Comparison of ENCODE assay signal across 8 mouse cellular contexts in genomic region chr4:129057533-129058206, GRCm38 (mm10). TPM values are rescaled to one million over a fixed set of nuclear protein-coding genes. Genes with fewer than 3 reads are reported as not detected.
DNase-seq lines count a peak whose midpoint lies in the region; ATAC-seq lines count a peak whose summit lies in the region.

No protein-coding gene starts in this region.

- H3K27me3 ChIP-seq in hindbrain, embryonic 16.5 days (replicated peaks; ENCODE audit: control insufficient read depth, insufficient read depth, low read length) = no peaks in the 10 kb centered on the region

- peak; percentile 94 for DNase-seq in R1 (ENCODE audit: low read depth, low spot score)
- DNase-seq in cerebellum, postnatal 25 days = peak; percentile 98 to 99
- peak; percentile 94 to 96 for DNase-seq in frontal cortex, postnatal 36 days (ENCODE audit: low spot score in 2 of 2)
- peak; percentile 92 to 96 for DNase-seq in left cerebral cortex, adult 18-20 months (ENCODE audit: low spot score in 2 of 2)
- peak; percentile 97 for DNase-seq in right cerebral cortex, adult 18-20 months
- peak; percentile 86 for DNase-seq in urinary bladder, postnatal 10 days (ENCODE audit: low spot score)

- ATAC-seq in hindbrain, embryonic 16.5 days = peak; percentile 97

- peak overlapping the region; percentile 93 for H3K27ac ChIP-seq in hindbrain, embryonic 16.5 days (ENCODE audit: low read depth, low read length)
- H3K27ac ChIP-seq in macrophage = no peak overlapping the region

- peak overlapping the region; percentile 84 for H3K4me2 ChIP-seq in hindbrain, embryonic 16.5 days (ENCODE audit: low read length)

- peak overlapping the region; percentile 58 for H3K4me3 ChIP-seq in hindbrain, embryonic 16.5 days (ENCODE audit: low read length)
- peak overlapping the region; percentile 26 for H3K4me3 ChIP-seq in macrophage (ENCODE audit: inconsistent target)

- H3K9ac ChIP-seq in hindbrain, embryonic 16.5 days (ENCODE audit: low read depth, low read length) = peak overlapping the region; percentile 96

- no peaks in the 10 kb centered on the region for H3K36me3 ChIP-seq in hindbrain, embryonic 16.5 days (ENCODE audit: control insufficient read depth, insufficient read depth, low read length)
- H3K36me3 ChIP-seq in macrophage (ENCODE audit: inconsistent target) = no peaks in the 10 kb centered on the region

- peaks cover 42% of the 10 kb centered on the region for H3K79me2 ChIP-seq in macrophage (ENCODE audit: inconsistent target)

- peaks cover 21% of the 10 kb centered on the region for H3K4me1 ChIP-seq in hindbrain, embryonic 16.5 days (ENCODE audit: control insufficient read depth, insufficient read depth, low read depth, low read length)

- no peaks in the 10 kb centered on the region for H3K9me3 ChIP-seq in hindbrain, embryonic 16.5 days (ENCODE audit: control insufficient read depth, low read length)

- 4% methylated on average over 31 of the region's 44 CpGs for WGBS in hindbrain, embryonic 16.5 days
- WGBS in macrophage (ENCODE audit: missing documents) = 5% methylated on average over 43 of the region's 44 CpGs

RNA-seq across cellular contexts. Expression of gene Rnf19b, which starts 0.4 kb away (rescaled TPM):
- polyA plus RNA-seq in hindbrain, embryonic 16.5 days (2015; fragmentation: Nextera tagmentation; extraction: Ambion mirVana) = 30.8 and 31.6 TPM in 2 replicates
- total RNA-seq in left cerebral cortex, adult 18-20 months (2021) = 10 to 100 TPM; 54.7 to 59.3 TPM
- 100 to 1,000 TPM in 23 of 26 experiments, 10 to 100 TPM in 3; 43.8 to 854 (median 239) TPM for total RNA-seq in macrophage (2018; cell fraction: chromatin; rRNA removed)
- 100 to 1,000 TPM in 21 of 26 experiments, 10 to 100 TPM in 5; 61.2 to 599 (median 214) TPM for total RNA-seq in macrophage (2018; cell fraction: cytosol; rRNA removed)
- total RNA-seq in macrophage (2018; cell fraction: nucleus; rRNA removed) = 100 to 1,000 TPM in 23 of 26 experiments, 10 to 100 TPM in 3; 42.1 to 649 (median 369) TPM
- 46.8 to 75.4 TPM (median 72.8 TPM) in 3 replicates for polyA plus RNA-seq in macrophage (2018)

RNA-seq across cellular contexts. Expression of gene Tmem54, which starts 47.7 kb away (rescaled TPM):
- 0.16 and 0.20 TPM in 2 replicates for polyA plus RNA-seq in hindbrain, embryonic 16.5 days (2015; fragmentation: Nextera tagmentation; extraction: Ambion mirVana)
- total RNA-seq in left cerebral cortex, adult 18-20 months (2021) = not detected
- total RNA-seq in macrophage (2018; cell fraction: chromatin; rRNA removed) = under 1 TPM in 1 of 26 experiments, not detected in 25; 0.62 TPM
- not detected for total RNA-seq in macrophage (2018; cell fraction: cytosol; rRNA removed)
- 1 to 10 TPM in 3 of 26 experiments, not detected in 23; 1.4 to 5.0 (median 1.6) TPM for total RNA-seq in macrophage (2018; cell fraction: nucleus; rRNA removed)
- not detected in 3 replicates for polyA plus RNA-seq in macrophage (2018)
